Mouse (Mus musculus) lung, embryonic 14.5 days (tissue): ENCODE measurements at regions not wholly inside any gene's neighbourhood (a gene's known extent, or its start where the extent isn't known, plus 50 kb on each side); places are given as distances from the start of the nearest gene placed in this dataset.

Experiments
- ATAC-seq: fragments of 200-750 bp; cut with Nextera tagmentation; 2 replicates; pipeline ENCODE4 v1.8.0; 2017; ENCODE audit warnings: mild to moderate bottlenecking, moderate TSS enrichment, moderate library complexity; ENCODE audit not compliant: insufficient read depth
- DNase-seq: peaks from one replicate; pipeline ENCODE4 v3.0.0-alpha.2; 2015
- H3K27ac ChIP-seq: fragments of 300-500 bp; sonication (generic); 2 replicates; pipeline ENCODE4 v1.5.1; 2014; ENCODE audit warnings: low read depth, mild to moderate bottlenecking, moderate library complexity
- H3K27me3 ChIP-seq: fragments of 300-500 bp; sonication (generic); 2 replicates; pipeline ENCODE4 v1.6.1; 2014; ENCODE audit warnings: low read length, control low read depth; ENCODE audit not compliant: insufficient read depth
- H3K36me3 ChIP-seq: fragments of 300-500 bp; sonication (generic); 2 replicates; pipeline ENCODE4 v1.6.1; 2014; ENCODE audit warnings: control low read depth; ENCODE audit not compliant: insufficient read depth
- H3K4me1 ChIP-seq: fragments of 300-500 bp; sonication (generic); 2 replicates; pipeline ENCODE4 v1.6.1; 2014; ENCODE audit warnings: antibody characterized with exemption, control low read depth; ENCODE audit not compliant: insufficient read depth
- H3K4me2 ChIP-seq: fragments of 300-500 bp; sonication (generic); 2 replicates; pipeline ENCODE4 v1.6.1; 2014; ENCODE audit warnings: mild to moderate bottlenecking
- H3K4me3 ChIP-seq: fragments of 300-500 bp; sonication (generic); 2 replicates; pipeline ENCODE4 v1.5.1; 2014; ENCODE audit warnings: low read depth, low read length
- H3K9ac ChIP-seq: fragments of 300-500 bp; sonication (generic); 2 replicates; pipeline ENCODE4 v1.6.1; 2014
- H3K9me3 ChIP-seq: fragments of 300-500 bp; sonication (generic); 2 replicates; pipeline ENCODE4 v1.6.1; 2016; ENCODE audit warnings: low read depth, low read length, control low read depth
- CTCF ChIP-seq: IDR thresholded peaks from 2 replicates; pipeline ENCODE4 v1.5.1; 2016; ENCODE audit warnings: antibody characterized with exemption, low read depth
- WGBS: fragments of 180-500 bp; shearing (Covaris S2); extraction: QIAGEN DNeasy Blood & Tissue Kit; methylation state at CpG from one replicate; pipeline ENCODE4 v1.1.7; 2014; 5-methylcytosine and 5-hydroxymethylcytosine counted together

DNA sequence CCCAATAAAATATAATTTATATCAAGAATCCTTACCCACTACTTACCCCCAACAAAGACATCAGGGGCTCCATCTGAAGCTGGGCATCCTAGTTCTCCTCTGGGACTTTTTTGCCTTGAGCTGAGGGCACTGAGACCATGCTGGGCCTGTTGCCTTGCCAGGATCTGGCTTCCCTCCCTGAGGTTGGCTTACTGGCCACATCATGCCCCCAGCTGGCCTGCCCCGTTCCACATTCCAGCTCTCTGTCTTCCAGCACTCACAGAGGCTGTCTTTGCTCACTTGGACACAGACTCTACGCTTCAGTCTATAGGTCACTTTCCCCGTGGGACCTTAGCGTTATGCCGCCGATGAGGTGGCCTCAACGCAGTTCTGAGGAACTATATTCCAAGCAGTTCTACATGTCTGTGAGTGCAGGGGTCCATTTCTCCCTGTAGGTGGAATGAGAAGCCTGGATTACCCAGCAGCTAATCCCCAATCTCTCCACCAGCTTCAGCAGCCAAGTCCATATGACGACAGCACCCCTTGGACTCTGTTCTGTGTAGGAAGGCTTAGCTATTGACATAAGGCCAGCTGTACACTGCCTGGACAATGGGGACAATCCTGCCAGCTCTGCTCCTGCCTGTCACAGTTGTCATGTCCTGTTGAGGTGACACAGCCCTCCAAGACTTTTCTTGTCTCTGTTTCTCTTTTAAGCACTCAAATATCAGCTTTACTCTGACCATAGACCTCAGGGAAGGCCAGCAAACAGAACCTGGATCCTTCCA is 341.5 kb downstream of the Gadd45g start:
- no peak overlapping the region for H3K27ac ChIP-seq
- H3K9me3 ChIP-seq, result no peaks in the 10 kb centered on the region
- H3K9ac ChIP-seq, result no peak overlapping the region
- ATAC-seq (no peak), DNase-seq (no peak)
- H3K4me3 ChIP-seq, result no peak overlapping the region
- no peaks in the 10 kb centered on the region for H3K4me1 ChIP-seq
- 83% methylated on average over 8 of the region's 8 CpGs for WGBS
- H3K4me2 ChIP-seq, result no peak overlapping the region
- no peaks in the 10 kb centered on the region for H3K36me3 ChIP-seq
- no peak for TF ChIP-seq CTCF
- no peaks in the 10 kb centered on the region for H3K27me3 ChIP-seq

GRCm38 (mm10) chr13:52188605-52189003 is 342.1 kb downstream of the Gadd45g start:
- H3K27ac ChIP-seq, result no peak overlapping the region
- no peak for ATAC-seq
- DNase-seq, result peak; percentile 31

GRCm38 (mm10) chr13:52189382-52189923 is 341.6 kb downstream of the Diras2 start:
- ATAC-seq (no peak), DNase-seq (no peak)
- no peak for TF ChIP-seq CTCF

More at GRCm38 (mm10) chr13:52188605-52189003, 342.1 kb downstream of the Gadd45g start:
- Histone ChIP-seq H3K27me3 (no peaks in the 10 kb centered on the region), H3K36me3 (no peaks in the 10 kb centered on the region), H3K4me3 (no peak overlapping the region), H3K9me3 (no peaks in the 10 kb centered on the region), H3K9ac (no peak overlapping the region), H3K4me1 (no peaks in the 10 kb centered on the region), H3K4me2 (no peak overlapping the region)
- no peak for TF ChIP-seq CTCF
- WGBS, result 71% methylated on average over 2 of the region's 2 CpGs

DNA sequence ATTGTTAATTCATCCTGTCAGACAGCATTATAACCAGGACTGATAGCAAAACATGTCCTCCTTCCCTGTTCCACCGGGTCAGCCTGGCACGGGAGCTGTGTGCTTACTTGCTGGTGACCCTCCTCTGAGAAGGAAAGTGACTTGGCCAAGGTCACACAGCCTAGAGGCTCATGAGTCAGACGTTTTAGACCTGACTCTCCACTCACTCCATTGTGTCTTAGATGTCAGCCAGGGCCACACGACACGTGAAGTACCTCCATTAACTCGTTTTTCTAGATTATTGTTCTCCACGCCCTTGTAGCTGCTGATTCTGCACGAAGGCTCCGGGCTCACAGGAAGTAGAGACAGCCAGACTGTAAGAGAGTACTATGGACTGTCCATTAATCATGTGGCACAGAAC is 340.8 kb downstream of the Diras2 start:
- Histone ChIP-seq H3K9me3 (no peaks in the 10 kb centered on the region), H3K27ac (no peak overlapping the region), H3K36me3 (no peaks in the 10 kb centered on the region), H3K4me2 (no peak overlapping the region), H3K27me3 (no peaks in the 10 kb centered on the region), H3K4me3 (no peak overlapping the region), H3K9ac (no peak overlapping the region), H3K4me1 (no peaks in the 10 kb centered on the region)
- DNase-seq (no peak), ATAC-seq (no peak)
- no peak for TF ChIP-seq CTCF
- 52% methylated on average over 9 of the region's 9 CpGs for WGBS

More at GRCm38 (mm10) chr13:52189382-52189923, 341.6 kb downstream of the Diras2 start:
- no peak overlapping the region for H3K4me3 ChIP-seq
- H3K27ac ChIP-seq, result no peak overlapping the region
- H3K9me3 ChIP-seq, result no peaks in the 10 kb centered on the region
- H3K27me3 ChIP-seq, result no peaks in the 10 kb centered on the region
- WGBS, result 67% methylated on average over 10 of the region's 10 CpGs
- H3K4me1 ChIP-seq, result no peaks in the 10 kb centered on the region
- no peak overlapping the region for H3K9ac ChIP-seq
- H3K4me2 ChIP-seq, result no peak overlapping the region
- no peaks in the 10 kb centered on the region for H3K36me3 ChIP-seq

GRCm38 (mm10) chr13:52190848-52191590 is 340.1 kb downstream of the Diras2 start:
- H3K9ac ChIP-seq, result no peak overlapping the region
- 66% methylated on average over 15 of the region's 15 CpGs for WGBS
- no peak for DNase-seq

DNA sequence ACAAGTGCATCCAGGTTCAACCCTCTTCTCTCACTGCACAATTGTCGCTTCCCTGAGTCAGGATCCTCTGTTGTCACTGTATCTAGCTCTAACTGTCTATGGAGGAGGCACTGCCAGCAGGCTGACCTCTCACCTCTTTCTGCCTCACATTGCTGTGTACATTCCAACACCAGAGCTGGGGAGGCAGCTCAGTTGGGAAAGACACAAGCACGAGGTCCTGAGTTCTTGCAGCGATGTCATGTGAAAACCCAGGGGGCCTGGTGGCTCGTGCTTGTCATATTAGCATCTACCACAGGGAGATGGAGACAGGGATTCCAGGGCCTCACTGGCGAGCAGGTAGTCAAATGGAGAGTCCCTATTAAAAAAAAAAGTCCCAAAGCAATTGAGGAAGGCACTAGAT is 334.2 kb downstream of the Diras2 start:
- no peaks in the 10 kb centered on the region for H3K27me3 ChIP-seq
- H3K36me3 ChIP-seq, result no peaks in the 10 kb centered on the region
- no peak overlapping the region for H3K4me2 ChIP-seq
- 52% methylated on average over 5 of the region's 5 CpGs for WGBS
- no peak overlapping the region for H3K4me3 ChIP-seq
- no peak overlapping the region for H3K27ac ChIP-seq
- no peaks in the 10 kb centered on the region for H3K4me1 ChIP-seq
- H3K9ac ChIP-seq, result no peak overlapping the region
- no peak for ATAC-seq
- H3K9me3 ChIP-seq, result no peaks in the 10 kb centered on the region
- no peak for DNase-seq
- no peak for TF ChIP-seq CTCF

More at GRCm38 (mm10) chr13:52190848-52191590, 340.1 kb downstream of the Diras2 start:
- TF ChIP-seq CTCF, result no peak
- Histone ChIP-seq H3K4me1 (no peaks in the 10 kb centered on the region), H3K27me3 (no peaks in the 10 kb centered on the region), H3K36me3 (no peaks in the 10 kb centered on the region), H3K4me3 (no peak overlapping the region), H3K4me2 (no peak overlapping the region), H3K27ac (no peak overlapping the region), H3K9me3 (no peaks in the 10 kb centered on the region)
- ATAC-seq, result no peak

- Histone ChIP-seq H3K27ac (no peak overlapping the region), H3K9me3 (no peaks in the 10 kb centered on the region), H3K36me3 (no peaks in the 10 kb centered on the region), H3K4me2 (no peak overlapping the region), H3K9ac (no peak overlapping the region), H3K4me1 (no peaks in the 10 kb centered on the region), H3K27me3 (no peaks in the 10 kb centered on the region), H3K4me3 (no peak overlapping the region)
- ATAC-seq (no peak), DNase-seq (no peak)
- whole genome bisulfite sequencing, result 85% methylated on average over 7 of the region's 7 CpGs
- TF ChIP-seq CTCF, result no peak
These were observed 332.3 kb downstream of the Diras2 start for GRCm38 (mm10) chr13:52198649-52199348.
